10 mouse cellular contexts compared by ENCODE assay signal in the genomic region with DNA sequence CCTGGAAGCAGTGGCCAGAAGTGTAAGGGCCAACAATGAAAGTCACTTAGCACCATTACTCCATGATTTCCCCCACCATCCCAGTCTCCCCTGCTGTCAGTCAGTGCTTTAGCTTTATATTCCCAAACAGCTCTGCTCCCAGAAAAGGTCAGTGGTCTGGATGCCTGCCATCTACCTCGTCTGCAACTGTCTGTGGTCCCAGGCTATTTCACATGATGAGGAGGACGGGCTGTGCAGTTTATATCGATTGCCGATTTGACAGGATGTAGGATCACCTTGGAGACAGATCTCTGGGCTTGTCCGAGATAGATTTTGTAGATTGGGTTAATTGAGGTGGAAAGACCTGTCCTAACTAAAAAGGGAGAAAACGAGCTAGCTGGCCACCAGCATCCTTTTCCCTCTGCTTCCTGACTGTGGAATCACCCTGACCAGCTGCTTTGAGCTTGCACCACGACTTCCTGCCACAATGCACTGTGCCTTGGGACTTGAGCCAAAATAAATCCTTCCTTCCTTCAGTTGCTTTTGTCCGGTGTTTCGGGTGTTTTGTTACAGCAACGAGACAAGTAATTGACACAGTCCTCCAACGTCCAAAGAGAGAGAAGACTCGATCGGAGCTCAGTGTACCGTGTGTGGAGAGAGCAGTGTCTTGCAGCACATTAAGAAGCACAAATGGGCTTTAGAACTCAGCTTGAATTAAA. TPM values are rescaled to one million over a fixed set of nuclear protein-coding genes. Genes with fewer than 3 reads are reported as not detected.
DNase-seq lines count a peak whose midpoint lies in the region; ATAC-seq and TF ChIP-seq lines count a peak whose summit lies in the region.
"Had no signal": no experiment of that assay in that cellular context is flagged by ENCODE, and none has a peak within 500 bp of the region (broad histone marks: within the 10 kb centered on the region; RNA-seq: fewer than 3 reads in every experiment).

No protein-coding gene starts in this region.

- peaks cover 24% of the 10 kb centered on the region for H3K4me1 ChIP-seq in kidney, postnatal 0 days (replicated peaks; ENCODE audit: insufficient read depth, low read length)
- peaks cover 25% of the 10 kb centered on the region for H3K4me1 ChIP-seq in liver, embryonic 15.5 days (replicated peaks)

- no peaks in the 10 kb centered on the region for H3K27me3 ChIP-seq in kidney, postnatal 0 days (ENCODE audit: insufficient read depth, low read length)
- peaks cover 36% of the 10 kb centered on the region for H3K27me3 ChIP-seq in liver, embryonic 15.5 days

- ATAC-seq in kidney, postnatal 0 days (replicated peaks; ENCODE audit: low FRiP score, low read depth), result no peak
- peak; percentile 19 for ATAC-seq in granulocyte monocyte progenitor cell, adult 5-6 weeks (replicated peaks; ENCODE audit: poor library complexity, severe bottlenecking)
- no peak for ATAC-seq in liver, embryonic 15.5 days (ENCODE audit: insufficient read depth)

- no peaks in the 10 kb centered on the region for H3K9me3 ChIP-seq in kidney, postnatal 0 days (replicated peaks; ENCODE audit: low read length)
- no peaks in the 10 kb centered on the region for H3K9me3 ChIP-seq in liver, embryonic 15.5 days (replicated peaks)

- no peak overlapping the region for H3K9ac ChIP-seq in kidney, postnatal 0 days (ENCODE audit: low read depth, low read length)
- no peak overlapping the region for H3K9ac ChIP-seq in liver, embryonic 15.5 days

- peak overlapping the region; percentile 31; the same call in 1 of the 2 replicates for H3K27ac ChIP-seq in kidney, postnatal 0 days
- no peak overlapping the region for H3K27ac ChIP-seq in liver, embryonic 15.5 days (replicated peaks)
- H3K27ac ChIP-seq: macrophage had no signal

- H3K36me3 ChIP-seq in kidney, postnatal 0 days (ENCODE audit: insufficient read depth, low read length), result no peaks in the 10 kb centered on the region
- no peaks in the 10 kb centered on the region for H3K36me3 ChIP-seq in liver, embryonic 15.5 days (replicated peaks)

- 34% methylated on average over 14 of the region's 14 CpGs for WGBS in kidney, postnatal 0 days
- 16% methylated on average over 14 of the region's 14 CpGs for WGBS in liver, embryonic 15.5 days (ENCODE audit: insufficient replicate concordance)

- no peak overlapping the region for H3K4me2 ChIP-seq in kidney, postnatal 0 days (ENCODE audit: low read length)
- peak overlapping the region; percentile 1; the same call in 1 of the 2 replicates for H3K4me2 ChIP-seq in liver, embryonic 15.5 days

- no peak for TF ChIP-seq CTCF in kidney, postnatal 0 days (IDR thresholded peaks at IDR 0.05; ENCODE audit: low read depth)

- H3K4me3 ChIP-seq in kidney, postnatal 0 days (replicated peaks; ENCODE audit: low read depth, low read length), result no peak overlapping the region
- H3K4me3 ChIP-seq in liver, embryonic 15.5 days (replicated peaks), result no peak overlapping the region

- DNase-seq in kidney, postnatal 0 days (ENCODE audit: low spot score), result no peak
- DNase-seq in kidney, postnatal 36 days, result no peak
- peak; percentile 43 for DNase-seq in NIH3T3 (ENCODE audit: low read depth)
- DNase-seq in left cerebral cortex, adult 11 months (ENCODE audit: low spot score), result no peak
- no peak for DNase-seq in cerebellum, adult 9-10 months
- DNase-seq: cerebellum, postnatal 36 days; thymus, adult 2 months had no signal

RNA-seq across cellular contexts. Expression of gene Egln3, which starts 16.6 kb away (rescaled TPM):
- 13.3 and 14.4 TPM in 2 replicates for polyA plus RNA-seq in kidney, postnatal 0 days (2015; fragmentation: Nextera tagmentation; extraction: Ambion mirVana)
- total RNA-seq in granulocyte monocyte progenitor cell, adult 5-6 weeks (2014; fragmentation: Nextera tagmentation), result 40.2 and 52.0 TPM in 2 replicates
- 20.5 and 22.9 TPM in 2 replicates for total RNA-seq in granulocyte monocyte progenitor cell, adult 5-6 weeks (2017)
- 2.3 and 3.5 TPM in 2 replicates for polyA plus RNA-seq in liver, embryonic 15.5 days (2015; fragmentation: Nextera tagmentation; extraction: Ambion mirVana)
